Mouse (Mus musculus) bone marrow macrophage, adult 2 months (primary cell): ENCODE results near the gene Klrd1.

Experiments used
- CTCF ChIP-seq: IDR thresholded peaks from 2 replicates; pipeline ENCODE4 v1.5.1; 2012; ENCODE audit warnings: low read depth, mild to moderate bottlenecking, low read length, moderate library complexity
- POLR2A ChIP-seq: IDR thresholded peaks from 2 replicates; pipeline ENCODE4 v1.6.1; 2012; ENCODE audit warnings: mild to moderate bottlenecking, low read depth, low read length, borderline replicate concordance

- TF ChIP-seq CTCF, result no peak
- no peak for TF ChIP-seq POLR2A
Measured at GRCm38 (mm10) chr6:129591508-129591907, at the start of gene Klrd1.
